Mouse (Mus musculus): ENCODE results near the gene Apex1. TPM values are rescaled to one million over a fixed set of nuclear protein-coding genes. Genes with fewer than 3 reads are reported as not detected.
"Not testable (repeated sequence)": the region's sequence is repeated elsewhere in the genome, so short reads cannot be mapped to it uniquely, and the experiment has no call there.

The Apex1 gene
- polyA plus RNA-seq, 1 experiment: 31.3 TPM

DNA sequence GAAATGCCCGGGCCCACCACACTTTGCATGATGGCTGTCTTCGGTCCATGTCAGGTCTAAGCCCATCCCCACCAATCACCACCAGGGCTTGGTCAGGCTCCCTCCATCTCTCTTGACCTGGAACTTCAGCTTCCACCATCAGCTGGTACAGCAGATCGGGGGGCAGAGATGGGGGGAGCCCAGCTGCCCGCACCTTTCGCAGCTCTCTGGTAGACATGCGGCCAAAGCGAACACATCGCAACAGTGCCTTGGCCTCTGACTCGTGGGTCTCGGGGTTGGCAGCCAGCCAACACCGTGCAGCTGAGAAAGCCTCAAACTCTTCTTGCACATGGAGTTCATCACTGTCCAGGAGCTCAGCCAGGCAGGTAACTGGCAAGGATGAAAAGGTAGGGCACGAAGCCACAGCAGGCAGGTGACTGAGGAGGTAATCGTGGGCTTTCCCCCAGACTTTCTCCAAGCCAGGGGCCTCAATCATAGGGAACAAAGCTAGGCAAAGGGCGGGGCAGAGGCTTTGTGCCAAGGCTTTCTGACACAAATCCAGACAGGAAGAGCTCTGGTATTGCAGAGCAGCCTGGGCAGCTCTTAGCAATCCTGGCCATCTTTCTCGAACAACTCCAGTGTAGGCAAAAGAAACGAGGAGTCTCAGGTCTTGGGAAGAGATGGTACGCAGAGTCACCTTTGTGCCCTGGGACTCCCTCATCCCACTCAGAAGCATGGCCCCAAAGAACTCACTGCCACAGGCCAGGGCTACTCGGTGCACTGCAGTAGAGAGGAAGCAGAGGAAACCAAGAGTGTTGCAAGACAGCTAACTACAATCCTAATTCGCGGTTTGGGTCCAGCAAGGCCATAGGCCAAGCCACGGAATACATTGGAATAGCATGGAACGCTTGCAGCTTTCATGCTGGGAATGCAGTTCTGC is 32.0 kb upstream of the Apex1 start:
- no peak overlapping the region for H3K4me3 ChIP-seq (ENCODE audit: insufficient read depth, low read depth, low read length)
- no peak for DNase-seq
- no peak overlapping the region for H3K27ac ChIP-seq (ENCODE audit: insufficient read depth, low read depth, low read length)
- TF ChIP-seq CTCF (conservative IDR thresholded peaks at IDR 0.05; ENCODE audit: insufficient read depth, insufficient read length, low read depth, low read length): no peak
- TF ChIP-seq POLR2A (IDR thresholded peaks at IDR 0.05; ENCODE audit: low read depth, low read length): no peak
- WGBS: 68% methylated on average over 22 of the region's 22 CpGs
- H3K36me3 ChIP-seq (ENCODE audit: control insufficient read depth, insufficient read depth, low read length): no peaks in the 10 kb centered on the region
- H3K27me3 ChIP-seq (replicated peaks; ENCODE audit: control insufficient read depth, insufficient read depth, low read length): no peaks in the 10 kb centered on the region
- no peaks in the 10 kb centered on the region for H3K4me1 ChIP-seq (ENCODE audit: control insufficient read depth, insufficient read depth, low read length)

DNA sequence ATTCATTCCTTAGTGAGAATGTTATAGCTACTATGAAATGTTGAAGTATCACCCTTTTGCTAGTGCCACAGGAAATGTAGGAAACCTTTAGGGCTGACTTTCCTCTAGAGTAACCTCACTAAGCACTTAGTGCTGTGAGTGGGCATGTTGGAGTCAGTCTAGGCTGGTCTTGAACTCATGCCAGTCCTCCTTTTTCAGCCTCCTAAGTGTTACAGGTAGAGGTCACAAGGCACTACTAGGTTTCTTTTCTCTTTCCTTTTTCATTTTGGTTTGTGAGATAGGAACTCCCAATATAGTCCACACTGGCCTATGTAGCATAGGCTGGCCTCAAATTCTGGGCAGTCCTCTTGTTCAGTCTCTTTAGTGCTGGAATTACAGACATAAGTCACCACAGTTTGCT is 29.4 kb upstream of the Apex1 start:
- TF ChIP-seq CTCF (conservative IDR thresholded peaks at IDR 0.05; ENCODE audit: insufficient read depth, insufficient read length, low read depth, low read length) (no peak), POLR2A (IDR thresholded peaks at IDR 0.05; ENCODE audit: low read depth, low read length) (no peak)
- Histone ChIP-seq H3K4me3 (ENCODE audit: insufficient read depth, low read depth, low read length) (no peak overlapping the region), H3K36me3 (ENCODE audit: control insufficient read depth, insufficient read depth, low read length) (no peaks in the 10 kb centered on the region), H3K4me1 (ENCODE audit: control insufficient read depth, insufficient read depth, low read length) (no peaks in the 10 kb centered on the region), H3K27me3 (replicated peaks; ENCODE audit: control insufficient read depth, insufficient read depth, low read length) (no peaks in the 10 kb centered on the region), H3K27ac (ENCODE audit: insufficient read depth, low read depth, low read length) (no peak overlapping the region)
- DNase-seq: no peak

DNA sequence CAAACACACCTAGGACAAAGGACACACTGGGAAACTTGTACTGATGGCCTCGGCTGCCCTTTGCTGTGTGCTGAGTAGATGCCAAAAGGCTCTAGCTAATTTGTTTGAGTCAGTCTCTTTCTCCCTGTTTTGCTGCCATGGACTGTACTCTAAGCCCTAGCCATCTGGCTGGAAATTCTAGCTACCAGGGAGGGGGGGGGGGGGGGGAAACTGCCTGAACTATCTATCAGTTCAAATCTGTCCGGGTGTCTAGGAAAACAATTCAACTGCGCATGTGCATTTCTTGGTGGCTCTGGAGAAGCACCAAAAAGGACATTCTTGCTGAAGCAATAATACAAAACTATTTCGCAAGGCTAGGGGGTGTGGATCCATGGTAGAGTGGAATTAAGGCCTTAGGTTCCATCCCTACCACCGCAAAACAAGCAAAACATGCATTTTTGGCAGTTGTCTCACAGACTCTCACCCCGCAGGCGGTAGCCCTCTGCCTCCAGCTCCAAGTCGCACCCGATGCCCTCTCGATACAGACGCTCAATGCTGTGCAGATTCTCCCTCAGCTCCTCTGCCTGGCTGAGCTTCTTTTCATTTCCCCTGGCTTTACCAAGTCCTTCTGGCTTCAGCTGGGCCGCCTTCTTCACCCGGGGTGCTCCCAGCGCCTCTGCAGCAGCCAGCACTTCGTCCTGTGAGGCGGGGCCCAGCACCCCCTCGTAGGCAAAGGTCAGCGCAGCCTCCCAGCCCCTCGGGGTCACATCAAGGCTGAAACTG is 28.6 kb upstream of the Apex1 start:
- WGBS: 15% methylated on average over 19 of the region's 19 CpGs
- H3K36me3 ChIP-seq (ENCODE audit: control insufficient read depth, insufficient read depth, low read length): no peaks in the 10 kb centered on the region
- no peaks in the 10 kb centered on the region for H3K4me1 ChIP-seq (ENCODE audit: control insufficient read depth, insufficient read depth, low read length)
- H3K27me3 ChIP-seq (replicated peaks; ENCODE audit: control insufficient read depth, insufficient read depth, low read length): no peaks in the 10 kb centered on the region
- peak overlapping the region; percentile 34 for H3K4me3 ChIP-seq (ENCODE audit: insufficient read depth, low read depth, low read length)
- peak overlapping the region; percentile 18; the same call in 1 of the 2 replicates for H3K27ac ChIP-seq (ENCODE audit: insufficient read depth, low read depth, low read length)
- DNase-seq: peak; percentile 78
- TF ChIP-seq CTCF (conservative IDR thresholded peaks at IDR 0.05; ENCODE audit: insufficient read depth, insufficient read length, low read depth, low read length) (no peak), POLR2A (IDR thresholded peaks at IDR 0.05; ENCODE audit: low read depth, low read length) (no peak)

DNA sequence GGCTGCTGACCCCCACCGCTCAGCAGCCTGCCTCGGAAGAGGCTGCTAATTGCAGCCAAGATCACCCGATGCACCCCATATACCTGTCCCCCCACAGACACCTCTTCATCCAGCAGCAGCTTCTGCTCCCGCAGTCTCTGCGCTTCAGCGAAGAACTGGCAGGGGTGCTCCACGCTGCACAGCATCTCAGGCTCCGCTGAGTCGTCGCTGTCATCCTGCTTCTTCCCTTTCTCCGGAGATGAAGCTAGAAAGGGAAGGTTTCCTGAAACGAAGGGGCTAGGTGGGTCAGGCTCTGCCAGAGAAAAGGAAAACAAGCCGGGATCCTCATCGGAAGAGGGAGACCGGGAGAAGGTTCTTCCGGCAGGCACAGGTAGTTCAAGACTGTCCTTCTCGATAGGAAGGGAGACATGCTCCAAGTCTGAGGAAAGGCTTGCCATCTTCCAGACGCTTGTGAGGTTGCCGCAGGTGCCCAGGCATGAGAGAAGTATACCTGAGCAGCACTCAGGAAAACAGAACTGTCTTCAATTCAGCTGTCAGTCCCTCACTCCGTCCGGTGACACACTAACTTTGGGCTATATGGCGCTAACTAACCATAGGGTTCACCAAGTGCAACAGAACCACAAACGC is 27.9 kb upstream of the Apex1 start:
- no peak for DNase-seq
- Histone ChIP-seq H3K27ac (ENCODE audit: insufficient read depth, low read depth, low read length) (peak overlapping the region; percentile 18; the same call in 1 of the 2 replicates), H3K4me3 (ENCODE audit: insufficient read depth, low read depth, low read length) (peak overlapping the region; percentile 34), H3K4me1 (ENCODE audit: control insufficient read depth, insufficient read depth, low read length) (no peaks in the 10 kb centered on the region), H3K36me3 (ENCODE audit: control insufficient read depth, insufficient read depth, low read length) (no peaks in the 10 kb centered on the region), H3K27me3 (replicated peaks; ENCODE audit: control insufficient read depth, insufficient read depth, low read length) (no peaks in the 10 kb centered on the region)
- TF ChIP-seq POLR2A (IDR thresholded peaks at IDR 0.05; ENCODE audit: low read depth, low read length): no peak
- TF ChIP-seq CTCF (conservative IDR thresholded peaks at IDR 0.05; ENCODE audit: insufficient read depth, insufficient read length, low read depth, low read length): no peak
- 33% methylated on average over 23 of the region's 23 CpGs for WGBS

DNA sequence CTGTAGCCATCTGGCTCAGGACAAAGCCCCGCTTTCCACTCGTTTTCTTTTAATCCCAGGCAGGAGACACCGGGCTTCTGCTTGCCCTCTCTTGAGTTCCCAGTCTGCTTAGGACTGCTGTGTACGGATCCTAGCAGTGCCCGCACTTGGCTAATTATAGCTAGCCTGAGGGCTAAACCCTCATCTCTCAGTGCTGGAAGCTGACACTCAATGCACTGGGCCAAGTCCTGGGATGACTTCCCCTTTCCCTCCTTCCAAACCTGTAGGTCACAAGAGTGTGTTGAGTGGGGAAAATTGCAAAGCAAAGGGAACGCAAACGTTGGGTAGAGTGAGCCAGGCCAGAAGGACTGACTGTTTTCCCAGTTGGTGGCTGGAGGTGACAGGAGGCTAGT is 27.4 kb upstream of the Apex1 start, which contains the start of gene Klhl33:
Klhl33 (minus strand) TSS at position 134 of the 392 bp plus-strand sequence.
- no peaks in the 10 kb centered on the region for H3K4me1 ChIP-seq (ENCODE audit: control insufficient read depth, insufficient read depth, low read length)
- DNase-seq: no peak
- peak within 1 kb of the TSS; percentile 34 for H3K4me3 ChIP-seq (ENCODE audit: insufficient read depth, low read depth, low read length)
- no peaks in the 10 kb centered on the region for H3K27me3 ChIP-seq (replicated peaks; ENCODE audit: control insufficient read depth, insufficient read depth, low read length)
- TF ChIP-seq POLR2A (IDR thresholded peaks at IDR 0.05; ENCODE audit: low read depth, low read length): no peak
- 70% methylated on average over 7 of the region's 7 CpGs for WGBS
- no peaks in the 10 kb centered on the region for H3K36me3 ChIP-seq (ENCODE audit: control insufficient read depth, insufficient read depth, low read length)
- peak within 1 kb of the TSS; percentile 18; the same call in 1 of the 2 replicates for H3K27ac ChIP-seq (ENCODE audit: insufficient read depth, low read depth, low read length)

DNA sequence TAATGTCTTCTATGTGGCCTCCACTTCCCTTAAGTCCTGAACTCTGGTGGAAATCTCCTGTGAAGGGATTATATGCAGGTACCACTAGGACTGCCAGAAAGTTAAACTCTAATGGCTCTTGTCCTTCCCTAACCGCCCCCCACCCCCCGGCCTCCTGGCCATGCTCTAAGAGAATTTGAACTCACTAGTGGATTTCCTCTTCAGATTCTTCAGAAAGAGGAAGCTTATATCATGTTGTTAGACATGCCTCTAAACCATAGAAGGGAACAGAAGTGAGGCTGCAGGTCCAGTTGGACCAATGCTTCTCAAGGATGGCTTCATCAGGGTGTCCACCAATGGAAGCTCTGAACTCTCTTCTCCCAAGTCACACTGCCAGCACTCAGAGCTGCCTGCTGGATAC is 26.8 kb upstream of the Apex1 start:
- 92% methylated on average over 2 of the region's 2 CpGs for WGBS
- H3K36me3 ChIP-seq (ENCODE audit: control insufficient read depth, insufficient read depth, low read length); H3K27ac ChIP-seq (ENCODE audit: insufficient read depth, low read depth, low read length): not testable (repeated sequence)

More for the DNA sequence above, 26.8 kb upstream of the Apex1 start:
- not testable (repeated sequence) for DNase-seq; H3K4me1 ChIP-seq (ENCODE audit: control insufficient read depth, insufficient read depth, low read length); H3K4me3 ChIP-seq (ENCODE audit: insufficient read depth, low read depth, low read length); H3K27me3 ChIP-seq (replicated peaks; ENCODE audit: control insufficient read depth, insufficient read depth, low read length)
